Mouse (Mus musculus) stomach, postnatal 0 days (tissue): ENCODE measurements at regions not wholly inside any gene's neighbourhood (a gene's known extent, or its start where the extent isn't known, plus 50 kb on each side); places are given as distances from the start of the nearest gene placed in this dataset.
A peak's percentile ranks its signal among the peaks of the same experiment; 100 is the strongest.

Source experiments
- ATAC-seq: fragments of 200-750 bp; cut with Nextera tagmentation; 2 replicates; pipeline ENCODE4 v1.8.0; 2017; ENCODE audit not compliant: low FRiP score, low TSS enrichment
- DNase-seq: peaks from one replicate; pipeline ENCODE4 v3.0.0-alpha.2; 2016; ENCODE audit warnings: low spot score
- H3K27ac ChIP-seq: fragments of 300-500 bp; sonication (generic); replicated peaks from 2 replicates; pipeline ENCODE4 v1.5.1; 2014; ENCODE audit warnings: mild to moderate bottlenecking, control low read depth
- H3K27me3 ChIP-seq: fragments of 300-500 bp; sonication (generic); 2 replicates; pipeline ENCODE4 v1.6.1; 2014; ENCODE audit warnings: low read length; ENCODE audit not compliant: control insufficient read depth, insufficient read depth
- H3K36me3 ChIP-seq: fragments of 300-500 bp; sonication (generic); 2 replicates; pipeline ENCODE4 v1.6.1; 2014; ENCODE audit warnings: low read length, mixed read lengths; ENCODE audit not compliant: control insufficient read depth, insufficient read depth
- H3K4me1 ChIP-seq: fragments of 300-500 bp; sonication (generic); replicated peaks from 2 replicates; pipeline ENCODE4 v1.6.1; 2014; ENCODE audit warnings: antibody characterized with exemption; ENCODE audit not compliant: control insufficient read depth, insufficient read depth
- H3K4me2 ChIP-seq: fragments of 300-500 bp; sonication (generic); replicated peaks from 2 replicates; pipeline ENCODE4 v1.6.1; 2014; ENCODE audit warnings: low read depth, mild to moderate bottlenecking, control low read depth, moderate library complexity
- H3K4me3 ChIP-seq: fragments of 300-500 bp; sonication (generic); 2 replicates; pipeline ENCODE4 v1.5.1; 2014; ENCODE audit warnings: low read depth, low read length, control low read depth
- H3K9ac ChIP-seq: fragments of 300-500 bp; sonication (generic); 2 replicates; pipeline ENCODE4 v1.6.1; 2014; ENCODE audit warnings: mild to moderate bottlenecking, low read length, control low read depth, mixed read lengths
- H3K9me3 ChIP-seq: fragments of 300-500 bp; sonication (generic); 2 replicates; pipeline ENCODE4 v1.6.1; 2016; ENCODE audit warnings: low read length; ENCODE audit not compliant: control insufficient read depth
- CTCF ChIP-seq: IDR thresholded peaks from 2 replicates; pipeline ENCODE4 v1.5.1; 2016; ENCODE audit warnings: antibody characterized with exemption, low read depth, mild to moderate bottlenecking, moderate library complexity
- EP300 ChIP-seq: optimal IDR thresholded peaks from 2 replicates; pipeline ENCODE3; 2016; ENCODE audit warnings: antibody characterized with exemption
- WGBS: fragments of 180-500 bp; shearing (Covaris S2); extraction: QIAGEN DNeasy Blood & Tissue Kit; methylation state at CpG from one replicate; pipeline ENCODE4 v1.1.7; 2014; 5-methylcytosine and 5-hydroxymethylcytosine counted together

- H3K4me2 ChIP-seq: no peak overlapping the region
- no peak overlapping the region for H3K9ac ChIP-seq
- H3K36me3 ChIP-seq: no peaks in the 10 kb centered on the region
- no peak overlapping the region for H3K27ac ChIP-seq
- WGBS: 51% methylated on average over 4 of the region's 4 CpGs
- no peaks in the 10 kb centered on the region for H3K4me1 ChIP-seq
- no peak for DNase-seq
- no peaks in the 10 kb centered on the region for H3K9me3 ChIP-seq
- TF ChIP-seq EP300 (no peak), CTCF (no peak)
- no peak for ATAC-seq
- no peaks in the 10 kb centered on the region for H3K27me3 ChIP-seq
- H3K4me3 ChIP-seq: no peak overlapping the region
Measured at GRCm38 (mm10) chr14:79907761-79908160, 76.1 kb upstream of the Olfm4 start.

GRCm38 (mm10) chr14:79905574-79905973 lies 78.3 kb upstream of the Olfm4 start:
- H3K27ac ChIP-seq: no peak overlapping the region
- H3K9me3 ChIP-seq: no peaks in the 10 kb centered on the region
- ATAC-seq (no peak), DNase-seq (no peak)
- H3K36me3 ChIP-seq: no peaks in the 10 kb centered on the region
- H3K4me2 ChIP-seq: no peak overlapping the region
- no peaks in the 10 kb centered on the region for H3K4me1 ChIP-seq
- TF ChIP-seq CTCF (no peak), EP300 (no peak)
- H3K4me3 ChIP-seq: no peak overlapping the region
- H3K27me3 ChIP-seq: no peaks in the 10 kb centered on the region
- H3K9ac ChIP-seq: no peak overlapping the region
- WGBS: 71% methylated on average over 2 of the region's 2 CpGs

GRCm38 (mm10) chr14:79902355-79902754 lies 81.5 kb upstream of the Olfm4 start:
- H3K4me1 ChIP-seq: no peaks in the 10 kb centered on the region
- WGBS: 12% methylated on average over 1 of the region's 1 CpGs
- no peak overlapping the region for H3K4me2 ChIP-seq
- DNase-seq (no peak), ATAC-seq (no peak)
- H3K4me3 ChIP-seq: no peak overlapping the region
- no peaks in the 10 kb centered on the region for H3K9me3 ChIP-seq
- no peak for TF ChIP-seq EP300
- no peak for TF ChIP-seq CTCF
- no peak overlapping the region for H3K27ac ChIP-seq
- no peaks in the 10 kb centered on the region for H3K36me3 ChIP-seq
- H3K9ac ChIP-seq: no peak overlapping the region
- H3K27me3 ChIP-seq: no peaks in the 10 kb centered on the region

GRCm38 (mm10) chr14:79898240-79898639 lies 85.6 kb upstream of the Olfm4 start:
- ATAC-seq (no peak), DNase-seq (peak; percentile 35)
- TF ChIP-seq CTCF: no peak
- no peak for TF ChIP-seq EP300
- H3K4me2 ChIP-seq: 0 out of 2 replicates have a peak overlapping the region, but pooled peaks have one; percentile 20
- H3K9ac ChIP-seq: no peak overlapping the region
- no peaks in the 10 kb centered on the region for H3K36me3 ChIP-seq
- H3K9me3 ChIP-seq: no peaks in the 10 kb centered on the region
- no peaks in the 10 kb centered on the region for H3K4me1 ChIP-seq
- H3K27ac ChIP-seq: no peak overlapping the region
- H3K27me3 ChIP-seq: no peaks in the 10 kb centered on the region
- 7% methylated on average over 5 of the region's 5 CpGs for WGBS
- H3K4me3 ChIP-seq: no peak overlapping the region

GRCm38 (mm10) chr14:79893241-79893640 lies 90.6 kb upstream of the Olfm4 start:
- 68% methylated on average over 4 of the region's 4 CpGs for WGBS
- Histone ChIP-seq H3K4me3 (no peak overlapping the region), H3K4me2 (no peak overlapping the region), H3K9ac (no peak overlapping the region), H3K36me3 (no peaks in the 10 kb centered on the region), H3K27me3 (no peaks in the 10 kb centered on the region), H3K4me1 (no peaks in the 10 kb centered on the region), H3K27ac (no peak overlapping the region), H3K9me3 (no peaks in the 10 kb centered on the region)
- DNase-seq (no peak), ATAC-seq (no peak)
- TF ChIP-seq CTCF (no peak), EP300 (no peak)

- TF ChIP-seq CTCF (no peak), EP300 (no peak)
- ATAC-seq (no peak), DNase-seq (no peak)
- no peaks in the 10 kb centered on the region for H3K36me3 ChIP-seq
- no peak overlapping the region for H3K4me3 ChIP-seq
- H3K9me3 ChIP-seq: no peaks in the 10 kb centered on the region
- no peaks in the 10 kb centered on the region for H3K4me1 ChIP-seq
- H3K4me2 ChIP-seq: no peak overlapping the region
- WGBS: 28% methylated on average over 2 of the region's 2 CpGs
- H3K27me3 ChIP-seq: no peaks in the 10 kb centered on the region
- H3K27ac ChIP-seq: no peak overlapping the region
- no peak overlapping the region for H3K9ac ChIP-seq
Measured at GRCm38 (mm10) chr14:79890682-79891081, 93.2 kb upstream of the Olfm4 start.

GRCm38 (mm10) chr14:79890280-79890679 lies 93.6 kb upstream of the Olfm4 start:
- no peaks in the 10 kb centered on the region for H3K9me3 ChIP-seq
- H3K4me3 ChIP-seq: no peak overlapping the region
- no peak overlapping the region for H3K9ac ChIP-seq
- H3K4me1 ChIP-seq: no peaks in the 10 kb centered on the region
- no peak overlapping the region for H3K27ac ChIP-seq
- H3K27me3 ChIP-seq: no peaks in the 10 kb centered on the region
- 82% methylated on average over 4 of the region's 4 CpGs for WGBS
- DNase-seq: no peak
- H3K4me2 ChIP-seq: no peak overlapping the region
- no peak for ATAC-seq
- no peaks in the 10 kb centered on the region for H3K36me3 ChIP-seq
- TF ChIP-seq CTCF (no peak), EP300 (no peak)
